ENCODE assay signal across 21 mouse cellular contexts in the genomic region with DNA sequence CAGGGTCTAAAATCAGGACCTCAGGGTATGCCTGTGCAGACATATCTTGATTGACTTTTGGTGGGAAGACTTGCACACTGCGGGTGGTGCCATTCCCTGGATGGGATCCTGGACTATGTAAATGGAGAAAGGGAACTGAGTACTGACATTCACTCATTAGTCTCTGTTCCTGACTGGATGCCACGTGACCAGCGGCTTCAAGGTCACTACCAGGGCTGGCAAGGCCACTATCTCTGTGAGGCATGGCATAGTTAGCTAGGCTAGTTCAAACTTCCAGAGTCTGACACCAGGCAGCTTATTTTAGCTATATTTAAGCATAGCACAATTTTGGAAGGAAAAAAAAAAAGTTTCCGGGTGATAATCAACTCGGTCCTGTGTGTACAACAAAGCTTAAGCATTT.
DNase-seq lines count a peak whose midpoint lies in the region; ATAC-seq lines count a peak whose summit lies in the region.
"Had no signal": no experiment of that assay in that cellular context is flagged by ENCODE, and none has a peak within 500 bp of the region (broad histone marks: within the 10 kb centered on the region; RNA-seq: fewer than 3 reads in every experiment).

No protein-coding gene starts in this region.

- no peaks in the 10 kb centered on the region for H3K9me3 ChIP-seq in limb, embryonic 10.5 days (replicated peaks)
- H3K9me3 ChIP-seq: embryonic facial prominence, embryonic 13.5 days; embryonic facial prominence, embryonic 15.5 days; forebrain, embryonic 12.5 days had no signal

- WGBS in limb, embryonic 10.5 days: 89% methylated on average over 5 of the region's 5 CpGs

- H3K4me3 ChIP-seq in limb, embryonic 10.5 days: no peak overlapping the region
- H3K4me3 ChIP-seq: embryonic facial prominence, embryonic 13.5 days; embryonic facial prominence, embryonic 15.5 days; erythroblast, embryonic 14.5 days; forebrain, embryonic 10.5 days; forebrain, embryonic 12.5 days had no signal

- no peaks in the 10 kb centered on the region for H3K36me3 ChIP-seq in limb, embryonic 10.5 days
- H3K36me3 ChIP-seq: embryonic facial prominence, embryonic 13.5 days; embryonic facial prominence, embryonic 15.5 days; forebrain, embryonic 10.5 days; forebrain, embryonic 12.5 days had no signal

- H3K27ac ChIP-seq in limb, embryonic 10.5 days: no peak overlapping the region
- H3K27ac ChIP-seq: embryonic facial prominence, embryonic 13.5 days; embryonic facial prominence, embryonic 15.5 days; forebrain, embryonic 10.5 days; forebrain, embryonic 12.5 days had no signal

- DNase-seq in adrenal gland, adult 2 months: peak; percentile 43
- no peak for DNase-seq in adrenal gland, postnatal 4 days (ENCODE audit: low spot score in 2 of 2)
- DNase-seq in adrenal gland, postnatal 10 days: peak; percentile 22
- peak; percentile 38 for DNase-seq in adrenal gland, postnatal 25 days
- peak; percentile 15 for DNase-seq in limb, embryonic 10.5 days (ENCODE audit: low spot score)
- no peak for DNase-seq in cerebellum, postnatal 25 days
- DNase-seq in natural killer cell, adult 2 months (ENCODE audit: low spot score in 2 of 2): no peak
- DNase-seq: cerebellum, adult 11-12 months; cerebellum, adult 2 months; cerebellum, adult 9-10 months; cerebellum, postnatal 10 days; cerebellum, postnatal 36 days; embryo, embryonic 11 days had no signal

- no peak for ATAC-seq in monocyte, adult 5-6 weeks (replicated peaks; ENCODE audit: insufficient number of reproducible peaks, low FRiP score, low TSS enrichment, poor library complexity, severe bottlenecking)
- ATAC-seq: forebrain, embryonic 14.5 days; forebrain, embryonic 16.5 days had no signal

- H3K4me1 ChIP-seq in limb, embryonic 10.5 days: peaks cover 10% of the 10 kb centered on the region; the same call in 1 of the 2 replicates
- H3K4me1 ChIP-seq: embryonic facial prominence, embryonic 15.5 days; forebrain, embryonic 12.5 days had no signal

- H3K27me3 ChIP-seq in limb, embryonic 10.5 days (ENCODE audit: low read depth, poor library complexity, severe bottlenecking): no peaks in the 10 kb centered on the region
- H3K27me3 ChIP-seq: embryonic facial prominence, embryonic 13.5 days; embryonic facial prominence, embryonic 15.5 days; forebrain, embryonic 12.5 days had no signal

Comparison
In these comparisons a context has a peak if more than half of its experiments do, and no peak if none do; other contexts are left out.
1. DNase-seq: peak in adrenal gland, adult 2 months (single experiment), adrenal gland, postnatal 10 days (single experiment), adrenal gland, postnatal 25 days (single experiment) and limb, embryonic 10.5 days (single experiment); none in adrenal gland, postnatal 4 days (0 of 2), cerebellum, postnatal 25 days (0 of 2) and natural killer cell, adult 2 months (0 of 2).